Mouse (Mus musculus) left cerebral cortex, adult 9 months (tissue): ENCODE results near the gene Olfr373.

Experiments
- DNase-seq, 2 experiments: peaks; one replicate each; pipeline ENCODE4 v3.0.0; 2022; ENCODE audit warnings: low spot score in 2 of 2

Gene Olfr373

DNA sequence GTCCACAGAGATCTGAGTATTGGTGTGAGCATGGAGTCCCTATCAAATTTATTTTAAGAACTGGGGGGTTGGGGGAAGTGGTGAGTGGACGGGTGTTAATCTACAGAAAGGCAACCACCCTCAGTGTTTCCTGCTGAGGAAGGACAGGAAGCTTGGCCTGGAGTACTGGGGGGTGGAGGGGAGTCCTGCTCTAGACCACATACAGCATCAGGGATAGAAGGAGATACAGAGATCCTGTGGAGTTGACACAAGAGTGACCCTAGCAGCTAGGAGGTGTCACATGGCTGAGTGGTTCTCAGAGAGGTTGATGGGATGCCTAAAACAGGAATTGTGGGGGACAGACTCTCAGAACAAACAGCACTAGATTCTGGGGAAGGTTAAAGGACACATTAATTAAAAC, 50.5 kb downstream of the Olfr373 start:
- DNase-seq: no peak

DNA sequence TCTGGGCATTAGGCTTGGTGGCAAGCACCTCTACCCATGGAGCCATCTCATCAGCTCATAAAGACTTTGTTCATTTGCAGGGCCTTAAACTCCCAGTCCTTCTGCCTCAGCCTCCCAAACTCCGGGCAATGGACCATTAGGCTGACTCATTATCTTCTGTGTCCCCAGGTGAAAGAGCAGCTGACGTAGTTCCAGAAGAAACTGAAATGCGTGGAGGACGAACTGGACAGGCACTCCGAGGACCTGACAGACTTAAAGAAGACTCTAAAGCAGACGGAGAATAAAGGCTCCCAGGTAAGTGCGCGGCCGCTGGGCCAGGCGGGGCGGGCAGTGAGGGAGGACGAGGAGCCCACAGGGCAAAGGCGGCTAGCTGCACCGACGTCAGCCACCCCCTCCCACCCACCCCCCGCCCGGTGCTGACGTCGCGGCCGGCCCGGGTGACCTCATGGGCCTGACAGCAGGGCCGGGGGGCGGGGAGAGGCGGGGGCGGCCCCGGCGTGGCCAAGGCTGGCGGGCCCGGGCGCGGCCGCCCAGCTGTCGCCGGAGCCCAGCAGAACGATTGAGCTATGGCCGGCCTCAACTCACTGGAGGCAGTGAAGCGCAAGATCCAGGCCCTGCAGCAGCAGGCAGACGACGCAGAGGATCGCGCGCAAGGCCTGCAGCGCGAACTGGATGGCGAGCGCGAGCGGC, 51.9 kb downstream of the Olfr373 start, which contains the start of gene Tpm4:
TSS of gene Tpm4 (plus strand) at position 220 of the 690 bp plus-strand sequence.
- peak in 1 of 2 experiments; percentile 28 for DNase-seq

DNA sequence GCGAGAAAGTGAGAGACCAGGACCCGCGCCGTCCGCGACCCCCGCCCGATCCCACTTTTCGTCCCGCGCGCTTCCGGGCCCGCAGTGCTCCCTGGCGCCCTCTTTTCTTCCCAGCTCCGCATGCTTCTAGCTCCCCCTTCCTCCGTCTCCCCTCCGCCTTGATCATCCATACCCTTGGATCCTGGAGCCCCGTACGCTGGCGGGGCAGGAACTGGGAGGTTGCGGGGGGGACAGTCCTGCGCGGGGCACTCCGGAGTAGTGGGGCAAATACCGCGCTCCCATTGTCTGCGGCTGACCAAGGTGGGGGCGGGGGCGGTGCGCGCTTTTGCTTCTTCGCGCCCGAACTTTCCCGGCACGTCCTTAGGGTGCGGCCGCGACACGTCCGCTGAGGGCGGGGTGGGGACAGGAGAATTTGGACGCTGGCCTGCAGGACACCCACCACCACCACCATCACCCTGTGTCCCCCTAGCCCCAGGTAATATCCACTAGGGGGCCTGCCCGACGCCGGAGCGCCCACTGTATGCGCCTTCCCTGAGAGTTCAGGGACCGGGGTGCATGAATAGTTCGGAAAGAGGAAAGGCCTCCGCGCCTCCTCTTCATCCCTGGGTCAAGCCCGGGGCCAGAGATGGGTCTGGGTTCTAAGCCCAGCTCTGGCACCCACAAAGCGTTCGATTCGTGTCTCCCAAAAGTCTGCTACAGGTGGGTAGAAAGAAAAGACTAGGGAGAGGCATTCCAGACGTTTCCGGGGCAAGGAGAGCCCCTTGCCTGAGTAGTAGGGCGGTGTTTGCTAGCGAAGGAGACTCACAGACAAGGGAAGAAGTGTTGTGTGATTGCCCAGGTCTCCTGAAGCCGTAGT, 52.7 kb downstream of the Olfr373 start:
- no peak for DNase-seq

DNA sequence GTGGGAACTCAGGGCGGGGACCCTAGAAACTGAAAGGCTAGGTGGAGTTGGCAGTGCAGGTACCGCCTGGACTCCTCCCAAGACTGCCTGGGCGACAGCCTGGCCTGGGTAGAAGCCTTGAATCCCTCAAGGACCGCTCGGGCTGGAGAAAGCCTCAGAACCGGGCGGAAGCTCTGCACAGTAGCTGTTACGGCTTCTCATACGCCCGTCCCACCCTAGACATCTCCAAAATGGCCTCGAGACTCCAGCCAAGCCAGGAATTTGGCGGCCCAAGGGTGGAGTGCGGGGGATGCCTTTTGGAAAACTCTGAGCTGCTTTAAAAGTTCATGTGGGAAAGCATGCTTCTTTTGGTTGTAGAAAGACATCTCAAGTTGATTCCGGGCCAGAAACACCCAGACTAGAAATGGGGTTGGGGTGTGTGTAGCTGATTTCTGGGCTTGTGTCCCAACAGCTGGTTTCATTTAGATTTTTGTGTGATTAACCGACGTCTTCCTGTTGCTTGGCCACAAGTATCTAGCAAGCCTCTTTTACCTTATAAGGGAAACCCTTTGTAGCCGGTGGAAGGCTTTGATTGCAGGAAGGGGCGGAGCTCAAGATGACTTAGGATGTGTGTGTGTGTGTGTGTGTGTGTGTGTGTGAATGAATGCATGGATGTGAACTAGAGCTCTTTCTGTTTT, 53.5 kb downstream of the Olfr373 start:
- peak in 1 of 2 experiments; percentile 24 for DNase-seq

DNA sequence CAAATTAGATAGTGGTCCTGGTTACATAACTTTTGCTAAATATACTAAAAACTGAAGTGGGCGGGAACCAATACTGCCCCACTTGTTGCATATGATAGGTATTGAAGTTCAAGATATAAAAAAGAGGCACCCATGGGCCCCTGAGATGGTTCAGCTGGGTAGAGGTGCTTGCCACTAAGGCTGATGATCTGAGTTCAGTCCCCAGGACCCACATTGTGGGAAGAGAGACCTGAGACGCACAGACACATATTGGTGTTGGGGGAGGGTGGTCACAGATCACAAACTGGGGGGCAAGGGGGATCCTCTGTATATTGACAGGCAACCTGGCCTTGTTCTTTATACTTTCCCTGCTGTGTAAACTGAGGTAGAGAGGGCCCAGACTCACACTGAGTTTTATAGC, 54.5 kb downstream of the Olfr373 start:
- no peak for DNase-seq

DNA sequence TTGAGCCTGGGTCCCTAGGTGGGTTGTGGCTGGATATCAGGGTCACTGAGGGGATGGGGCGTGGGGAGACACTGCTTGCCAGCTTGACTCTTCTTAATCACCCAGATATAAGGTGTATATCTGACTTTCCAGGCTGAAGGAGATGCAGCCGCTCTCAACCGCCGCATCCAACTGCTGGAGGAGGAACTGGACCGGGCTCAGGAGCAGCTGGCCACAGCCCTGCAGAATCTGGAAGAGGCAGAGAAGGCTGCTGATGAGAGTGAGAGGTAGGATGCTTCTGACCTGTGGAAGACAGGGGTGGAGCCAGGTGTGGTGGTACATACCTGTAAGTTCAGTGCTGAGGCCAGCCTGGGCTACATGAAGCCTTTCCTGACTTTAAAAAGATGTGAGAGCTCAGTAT, 55.5 kb downstream of the Olfr373 start:
- DNase-seq: no peak

DNA sequence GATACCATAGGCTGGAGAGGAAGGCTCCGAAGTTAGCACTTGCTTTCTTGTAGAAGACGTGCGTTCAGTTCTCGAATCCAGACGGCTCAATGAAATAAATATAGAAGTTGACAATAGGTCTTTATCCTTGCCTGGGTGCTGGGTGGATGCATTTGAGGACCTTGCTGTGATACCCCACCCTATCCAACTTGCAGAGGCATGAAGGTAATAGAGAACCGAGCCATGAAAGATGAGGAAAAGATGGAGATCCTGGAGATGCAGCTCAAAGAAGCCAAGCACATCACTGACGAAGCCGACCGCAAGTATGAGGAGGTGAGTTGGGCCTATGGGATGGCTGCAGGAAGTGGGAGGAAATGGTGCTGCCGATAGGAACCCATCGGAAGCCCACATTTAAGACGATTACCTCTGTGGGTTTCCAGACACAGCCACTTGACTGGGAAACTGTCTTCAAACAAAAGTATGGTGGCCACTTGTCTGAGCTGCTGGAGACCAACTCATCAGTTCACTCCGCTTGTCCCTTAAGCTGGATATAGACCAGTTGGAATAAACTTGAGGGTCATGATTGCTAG, 60.4 kb downstream of the Olfr373 start:
- no peak for DNase-seq

DNA sequence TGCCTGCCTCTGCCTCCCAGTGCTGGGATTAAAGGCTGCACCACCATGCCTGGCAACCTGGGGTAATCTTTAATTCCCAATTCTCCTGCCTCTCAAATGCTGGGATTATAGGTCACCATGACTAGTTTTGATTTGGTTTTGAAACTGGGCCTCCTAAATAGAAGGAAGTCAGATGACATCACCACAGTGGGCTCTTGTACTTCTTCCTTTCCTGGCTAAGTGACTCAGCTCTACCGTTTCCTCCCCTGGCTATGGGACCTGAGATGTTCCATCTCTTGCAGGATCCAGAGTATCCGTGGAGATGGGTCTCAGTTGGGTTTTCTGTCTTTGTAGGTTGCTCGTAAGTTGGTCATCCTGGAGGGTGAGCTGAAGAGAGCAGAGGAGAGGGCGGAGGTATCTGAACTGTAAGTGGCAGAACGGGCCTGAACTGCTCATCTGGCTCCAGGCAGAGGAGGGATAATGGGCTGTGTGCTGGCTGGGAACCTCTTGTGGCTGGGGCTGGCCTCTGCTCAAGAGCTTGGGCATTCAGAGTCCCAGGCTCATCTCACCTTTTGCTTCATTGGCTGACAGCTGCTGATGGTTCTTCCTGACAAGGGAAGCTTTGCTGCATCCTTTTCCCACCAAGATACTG, 61.5 kb downstream of the Olfr373 start:
- DNase-seq: no peak

DNA sequence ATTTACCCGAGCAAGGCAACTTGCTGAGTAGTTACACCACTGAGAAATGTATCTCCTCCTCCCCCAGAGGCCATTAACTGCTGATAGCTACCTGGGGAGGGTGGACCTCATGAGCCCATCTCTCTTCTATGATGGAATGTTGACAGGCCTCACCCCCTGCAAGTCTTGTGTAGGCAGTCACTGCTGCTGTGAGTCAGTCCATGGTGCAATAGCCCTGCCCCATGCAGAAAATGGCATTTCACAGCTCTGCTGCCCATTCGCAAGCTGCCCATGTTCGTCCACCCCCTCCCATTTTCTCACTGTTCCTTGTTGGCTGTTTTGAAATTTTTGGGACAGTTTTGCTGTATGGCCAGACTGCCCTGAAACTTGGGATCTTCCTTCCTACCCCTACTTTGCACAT, 62.5 kb downstream of the Olfr373 start:
- no peak for DNase-seq

DNA sequence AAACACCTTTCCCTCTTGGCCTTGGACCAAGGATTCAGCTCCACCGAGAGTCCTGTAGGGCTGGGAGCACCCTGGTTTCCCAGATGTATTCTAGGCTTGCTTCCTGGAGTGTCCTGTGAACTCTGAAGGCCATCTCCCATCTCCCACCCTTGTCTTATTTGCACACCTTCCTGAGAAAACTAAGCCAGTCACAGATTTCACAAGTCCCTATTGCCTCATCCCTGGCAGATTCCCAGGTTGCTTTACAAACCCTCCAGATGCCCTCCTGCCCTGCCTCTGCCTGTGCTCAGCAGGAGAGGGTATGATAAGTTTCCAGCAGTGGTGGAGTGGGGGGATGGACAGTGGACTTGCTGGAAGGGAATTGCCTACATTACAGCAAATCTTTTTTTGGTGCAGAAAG, 63.1 kb downstream of the Olfr373 start:
- DNase-seq: no peak

DNA sequence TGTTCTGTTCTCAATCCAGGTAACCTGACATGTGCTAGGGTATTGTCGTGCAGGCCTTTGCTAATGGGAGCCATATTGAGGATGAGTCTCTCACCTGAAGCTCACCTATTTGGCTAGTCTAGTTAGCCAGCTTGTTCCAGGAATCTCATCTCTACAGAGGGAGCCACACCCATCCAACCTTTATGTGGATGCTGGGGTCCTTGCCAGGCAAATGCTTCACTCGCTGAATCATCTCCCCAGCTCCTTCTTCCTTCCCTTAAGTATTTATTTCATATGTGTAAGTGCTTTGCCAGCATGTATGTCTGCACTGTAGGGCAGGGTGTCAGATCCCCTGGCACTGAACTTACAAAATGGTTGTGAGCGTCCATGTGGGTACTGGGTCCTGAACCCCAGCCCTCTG, 63.6 kb downstream of the Olfr373 start:
- no peak for DNase-seq

DNA sequence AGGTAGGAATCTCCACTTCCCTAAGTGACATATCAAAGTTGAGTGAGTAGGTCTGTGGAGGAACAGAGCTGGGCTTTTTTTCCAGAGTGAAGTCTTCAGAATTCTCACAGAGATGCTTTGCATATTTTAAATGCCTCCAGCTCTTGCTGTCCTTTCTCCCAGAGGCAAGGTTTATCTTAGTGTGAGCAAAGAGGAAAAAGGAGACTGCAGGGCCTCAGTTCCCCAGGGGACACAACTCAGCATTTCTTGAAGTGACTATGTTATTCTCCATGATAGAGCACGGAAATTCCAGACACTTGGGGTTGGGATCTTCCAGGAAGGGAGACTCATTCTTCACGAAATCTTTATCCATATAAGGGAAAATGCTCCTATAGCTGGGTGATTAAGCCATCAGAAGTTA, 64.3 kb downstream of the Olfr373 start:
- DNase-seq: no peak

DNA sequence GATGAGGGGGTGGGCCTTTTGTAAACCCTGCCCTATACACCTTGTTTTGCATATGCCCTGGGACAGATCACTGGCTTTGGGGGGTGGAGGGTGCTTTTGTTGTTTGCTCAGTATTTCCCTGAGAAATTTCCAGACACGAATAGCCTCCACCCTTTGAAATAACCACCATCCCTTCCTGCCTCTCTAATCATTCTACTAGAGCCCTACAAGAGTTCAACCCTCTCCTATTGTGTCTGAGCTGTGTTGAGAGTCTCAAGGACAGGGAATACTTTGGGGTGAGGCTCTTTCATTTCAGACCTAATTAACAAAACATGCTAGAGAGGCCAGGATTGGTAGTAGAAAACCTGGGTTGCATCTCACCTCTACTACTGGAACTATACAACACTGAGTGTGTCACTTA, 66.1 kb downstream of the Olfr373 start:
- DNase-seq: no peak

DNA sequence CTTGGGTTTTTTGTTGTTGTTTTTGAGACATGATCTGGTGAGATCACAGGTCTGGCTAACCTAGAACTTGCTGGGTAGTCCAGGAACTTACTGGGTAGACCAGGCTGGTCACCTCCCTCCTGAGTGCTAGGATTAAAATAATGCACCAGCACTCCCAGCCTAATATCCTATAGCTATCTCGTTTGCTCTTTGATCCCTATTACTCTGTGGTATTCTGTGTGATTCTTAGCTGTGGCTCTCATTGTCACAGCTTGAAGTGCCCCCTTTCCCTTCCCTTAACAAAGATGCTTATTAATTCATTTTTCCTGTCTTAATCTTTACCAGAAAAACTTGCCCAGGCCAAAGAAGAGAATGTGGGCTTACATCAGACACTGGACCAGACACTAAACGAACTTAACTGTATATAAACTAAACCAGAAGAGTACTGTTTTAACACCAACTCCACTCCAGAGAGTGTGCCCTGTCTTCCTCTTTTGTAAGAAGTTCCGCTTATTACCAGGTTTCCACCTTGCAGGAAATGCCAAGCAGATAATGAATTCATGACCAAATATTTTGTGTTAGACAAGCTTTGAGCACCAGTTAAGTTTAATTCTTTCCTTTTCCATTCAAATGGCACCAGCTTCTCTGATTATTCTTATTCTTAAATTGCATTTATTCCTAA, 68.6 kb downstream of the Olfr373 start:
- no peak for DNase-seq
